Mouse (Mus musculus) cerebellum, postnatal 10 days (tissue): ENCODE results near the gene Alkbh8.
"Not testable (repeated sequence)": the region's sequence is repeated elsewhere in the genome, so short reads cannot be mapped to it uniquely, and the experiment has no call there.

ENCODE experiments used
- DNase-seq, 2 experiments: peaks; one replicate each; pipeline ENCODE4 v3.0.0; 2021; ENCODE audit warnings: mixed read lengths in 2 of 2

Gene Alkbh8

DNA sequence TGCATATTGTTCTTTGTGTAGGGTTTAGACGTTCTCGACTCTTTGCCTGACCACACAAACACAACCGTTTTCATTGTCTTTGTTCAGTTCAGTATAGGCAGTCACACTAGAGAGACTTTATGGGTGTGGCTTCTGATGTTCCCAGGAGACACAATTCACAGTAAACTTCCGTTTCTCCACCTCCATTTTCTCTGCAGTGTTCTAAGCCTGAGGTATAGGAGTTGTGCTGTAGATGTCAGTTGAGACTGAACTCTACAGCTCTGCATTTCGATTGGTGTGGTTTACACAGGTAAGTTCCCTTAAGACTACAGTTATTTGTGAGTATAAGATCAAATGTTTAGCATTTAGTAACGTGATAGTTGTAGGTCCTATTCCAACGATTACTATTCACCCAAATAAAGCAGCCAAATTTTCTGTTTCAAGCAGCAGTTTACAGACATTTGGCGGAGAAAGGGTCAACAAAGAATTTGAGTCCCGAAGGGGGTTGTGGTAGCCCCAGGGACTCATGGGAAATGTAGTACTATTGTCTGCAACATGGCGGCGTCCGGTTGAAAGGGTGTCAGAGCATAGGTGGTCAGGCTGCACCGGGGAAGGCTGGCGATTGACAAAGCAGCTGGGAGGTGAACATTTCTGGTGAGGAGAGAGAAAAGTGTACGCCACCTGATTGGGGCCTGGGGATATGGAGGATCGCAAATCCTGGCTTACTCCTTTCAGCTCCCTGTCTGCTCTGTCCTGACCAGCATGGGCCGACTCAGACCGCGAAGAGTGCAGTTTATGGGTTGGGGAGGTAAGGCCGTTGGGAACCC lies at the start of gene Alkbh8:
Alkbh8 (plus strand) TSS at position 179 of the 806 bp plus-strand sequence.
- peak; percentile 86 to 87 for DNase-seq

DNA sequence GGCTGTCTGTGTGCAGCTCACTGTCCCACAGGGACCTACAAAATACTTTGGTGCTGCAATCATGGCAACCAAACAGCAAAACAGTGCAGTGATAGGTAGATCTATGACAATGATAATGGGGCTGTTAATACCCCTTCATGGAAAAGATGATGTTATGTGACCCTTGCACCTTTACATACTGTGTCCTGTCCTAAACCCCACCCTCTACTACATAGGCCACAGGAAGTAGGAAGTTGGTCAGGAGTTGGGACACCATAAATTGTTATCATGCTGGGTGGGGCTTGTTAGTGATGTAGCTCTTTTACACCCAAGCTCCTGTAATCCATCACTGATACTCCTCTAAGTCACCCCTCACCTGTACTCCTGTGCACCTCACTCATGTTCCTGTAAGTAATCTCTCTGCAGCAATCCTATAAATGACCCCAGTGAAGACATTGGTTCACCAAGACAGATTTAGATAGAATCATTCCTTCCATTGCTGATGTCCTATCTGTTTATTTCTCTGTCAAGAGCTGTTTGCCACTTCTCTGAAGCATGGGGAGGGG lies 25.6 kb upstream of the Alkbh8 start:
- DNase-seq, result no peak

DNA sequence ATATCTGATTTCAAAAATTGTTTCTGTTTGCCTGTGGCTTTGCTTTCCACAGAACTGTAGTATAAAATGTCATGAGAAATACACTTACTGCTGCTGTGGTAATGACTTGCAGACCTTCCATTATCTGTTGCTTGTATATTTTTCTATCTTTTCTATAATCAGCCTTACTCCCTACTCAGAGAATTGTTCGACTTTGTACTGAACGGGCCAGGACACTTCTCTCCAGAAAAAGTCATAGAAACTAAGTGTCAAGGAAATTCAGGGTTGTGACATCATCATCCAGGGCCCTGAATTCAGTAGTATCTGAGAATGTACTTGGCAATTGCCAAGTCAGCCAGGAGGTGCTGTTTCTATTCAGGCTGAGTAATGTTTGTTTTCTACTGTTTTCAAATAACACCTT lies 24.9 kb upstream of the Alkbh8 start:
- no peak for DNase-seq

DNA sequence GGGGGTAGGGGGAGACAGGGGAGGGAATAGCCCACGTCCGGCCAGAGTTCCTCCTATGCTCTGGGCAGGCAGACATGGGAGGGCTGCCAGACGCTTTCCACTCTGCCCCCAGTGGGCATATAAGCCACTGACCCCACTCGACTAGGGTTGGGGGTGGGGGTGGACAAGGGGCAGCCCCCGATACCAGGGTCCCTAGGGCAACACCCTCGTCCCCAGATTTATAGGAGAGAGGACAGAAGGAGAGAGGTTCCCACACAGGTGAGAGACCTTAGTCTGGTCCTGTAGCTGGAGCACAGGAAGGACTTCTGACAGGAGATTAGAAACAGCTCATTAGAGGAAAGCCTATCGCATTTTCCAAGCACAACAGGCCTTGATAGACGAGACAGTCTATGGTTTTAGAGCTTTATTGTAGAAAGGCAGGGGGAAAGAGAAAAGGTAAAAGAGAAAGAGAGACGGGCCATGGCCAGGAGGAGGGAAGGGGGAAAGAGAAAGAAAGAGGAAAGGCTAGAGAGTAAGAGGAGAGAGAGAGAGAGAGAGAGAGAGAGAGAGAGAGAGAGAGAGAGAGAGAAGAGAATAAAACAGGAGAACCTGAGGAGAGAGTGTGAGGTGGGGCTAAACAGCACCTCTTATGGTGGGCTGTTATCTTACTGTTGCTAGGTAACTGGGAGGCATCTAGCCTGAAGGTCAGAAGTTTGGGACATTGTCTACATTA lies 7.4 kb upstream of the Alkbh8 start:
- DNase-seq, result not testable (repeated sequence)

DNA sequence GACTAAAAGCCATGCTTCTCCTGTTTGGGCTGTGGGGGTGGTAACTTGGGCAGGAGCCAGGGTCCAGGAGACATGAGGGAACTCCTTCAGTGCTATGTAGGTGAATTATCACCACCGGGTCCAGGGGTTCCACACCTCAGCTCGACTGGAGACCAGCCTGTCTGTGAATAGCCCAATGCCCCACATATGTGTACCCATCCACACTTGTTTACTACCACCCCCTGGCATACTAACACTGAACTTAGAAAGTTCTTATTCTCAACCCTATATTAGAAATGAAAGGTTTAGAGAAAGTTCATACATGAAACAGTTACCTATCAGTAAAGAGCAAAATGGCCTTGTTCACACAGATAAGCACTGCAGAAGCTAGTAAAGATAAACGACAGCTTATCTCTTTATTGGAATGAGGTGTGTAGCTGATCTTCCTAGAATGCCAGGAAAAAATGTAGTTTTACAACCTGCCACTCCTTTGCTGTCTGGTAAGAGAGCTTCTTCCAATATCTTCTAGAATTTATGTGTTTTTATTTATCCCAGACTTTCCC lies 6.8 kb upstream of the Alkbh8 start:
- DNase-seq, result no peak

DNA sequence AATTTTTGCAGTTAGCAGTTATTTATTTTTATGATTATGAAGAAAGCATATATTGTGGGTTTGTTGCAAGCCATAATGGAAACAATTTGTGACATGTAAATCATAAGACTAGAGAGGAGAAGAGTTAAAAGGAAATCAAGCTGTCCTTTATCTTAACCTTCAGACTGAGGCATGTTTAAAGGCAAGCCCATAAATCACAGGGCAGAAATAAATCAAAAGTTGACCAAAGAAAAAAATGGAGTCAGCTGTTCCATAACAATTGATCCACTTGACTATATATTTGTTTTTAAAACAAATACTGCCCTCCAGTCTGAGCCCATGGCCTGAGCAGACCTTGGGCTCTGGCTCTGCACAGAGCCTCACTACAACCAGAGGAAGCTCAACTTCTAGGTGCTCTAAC lies 4.6 kb upstream of the Alkbh8 start:
- DNase-seq, result no peak

DNA sequence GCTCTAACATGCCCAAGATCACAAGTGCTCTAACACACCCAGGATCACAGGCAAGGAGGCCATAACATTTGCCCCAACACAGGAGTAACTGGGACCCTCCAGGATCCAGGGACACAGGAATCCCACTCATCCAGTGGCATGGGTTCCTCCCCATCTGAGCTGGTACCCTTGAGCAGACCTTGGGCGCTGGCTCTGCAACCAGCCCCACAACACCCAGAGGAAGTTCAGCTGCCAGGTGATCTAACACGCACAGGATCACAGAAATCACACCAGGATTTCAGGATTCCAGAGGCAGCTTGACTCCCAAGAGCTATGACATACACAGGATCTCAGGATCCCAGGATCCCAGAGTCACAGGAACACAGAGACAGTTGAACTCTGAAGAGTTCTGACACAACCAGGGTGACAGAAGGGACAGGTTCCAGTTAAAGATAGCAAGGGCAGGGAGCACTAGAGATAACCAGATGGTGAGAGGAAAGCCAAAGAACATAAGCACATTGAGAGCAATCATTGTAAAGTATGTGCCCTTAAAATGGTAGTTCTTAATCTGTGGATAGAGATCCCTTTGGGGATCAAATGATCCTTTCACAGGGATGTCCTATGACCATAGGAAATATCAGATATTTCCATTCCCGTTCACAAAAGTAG lies 4.1 kb upstream of the Alkbh8 start:
- DNase-seq, result no peak

DNA sequence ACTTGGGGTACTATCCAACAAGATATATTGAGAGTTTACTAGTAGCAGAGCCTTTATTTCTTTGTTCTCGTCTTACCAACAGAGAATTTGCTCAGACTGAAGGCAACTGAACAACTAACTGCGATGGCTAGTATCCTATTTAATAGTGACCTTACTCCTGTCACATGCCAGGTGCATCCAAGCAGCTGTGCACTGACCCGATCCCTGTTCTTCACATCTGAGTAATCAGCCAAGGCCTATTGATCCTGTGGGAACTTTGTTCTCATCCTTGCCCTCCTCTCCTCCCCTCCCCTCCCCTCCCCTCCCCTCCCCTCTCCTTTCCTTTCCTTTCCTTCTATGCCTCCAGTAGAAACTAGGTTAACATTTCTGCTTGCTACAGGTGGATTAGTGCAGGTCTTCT lies 1.7 kb downstream of the Alkbh8 start:
- DNase-seq, result no peak

DNA sequence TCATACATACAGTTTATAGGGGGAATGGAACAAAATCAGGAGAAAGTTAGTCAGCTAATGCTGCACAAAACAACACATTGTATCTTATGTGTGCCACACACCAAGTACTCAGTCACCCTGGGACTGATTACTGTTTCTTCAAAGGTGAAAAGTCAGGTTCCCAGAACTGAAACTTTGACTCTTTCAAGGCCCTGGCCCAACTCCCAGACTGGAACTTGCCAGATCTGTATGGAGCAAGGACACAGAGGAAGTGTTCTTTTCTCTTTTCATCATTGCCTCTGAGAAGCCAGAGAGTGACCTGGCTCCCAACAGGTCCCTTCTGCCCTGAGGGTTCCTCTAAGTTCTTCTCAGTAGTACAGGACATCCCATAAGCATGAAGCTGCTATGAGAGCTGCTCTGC lies 10.2 kb downstream of the Alkbh8 start:
- no peak for DNase-seq

DNA sequence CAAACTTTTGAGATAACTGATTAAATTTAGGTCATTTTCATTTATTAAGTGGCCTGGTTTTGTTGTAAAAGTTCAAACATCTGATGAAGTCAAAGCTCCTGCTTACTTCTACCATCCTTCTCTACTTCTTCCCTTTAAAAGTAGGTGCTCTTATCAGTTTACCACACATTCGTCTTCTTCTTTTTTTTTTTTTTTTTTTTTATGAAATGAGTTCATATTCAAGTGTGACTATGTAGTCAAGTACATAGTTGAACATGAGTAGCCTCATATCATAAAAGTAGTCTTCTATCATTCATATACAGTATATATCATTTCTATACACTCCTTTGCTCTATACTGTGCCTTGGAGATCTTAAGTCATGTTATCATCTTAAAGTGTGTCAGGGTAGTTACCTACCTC lies 11.0 kb downstream of the Alkbh8 start:
- no peak for DNase-seq

DNA sequence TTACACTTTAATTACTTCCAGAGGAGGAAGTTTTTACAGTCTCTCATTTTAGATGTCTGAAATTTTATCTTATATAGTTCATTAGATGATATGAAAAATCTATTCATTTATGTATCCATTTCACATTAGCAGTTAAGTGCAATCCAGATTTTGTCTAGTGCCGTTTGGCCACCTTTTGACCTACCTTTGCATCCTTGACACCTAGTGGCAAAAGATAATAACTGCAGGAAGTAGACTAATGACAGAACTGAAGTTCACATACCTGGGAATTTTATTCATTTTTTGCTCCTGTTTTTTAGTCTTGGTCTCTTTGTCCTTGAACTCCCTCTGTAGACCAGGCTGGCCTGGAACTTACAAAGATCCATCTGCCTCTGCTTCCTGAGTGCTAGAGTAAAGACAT lies 15.1 kb downstream of the Alkbh8 start:
- DNase-seq, result no peak

DNA sequence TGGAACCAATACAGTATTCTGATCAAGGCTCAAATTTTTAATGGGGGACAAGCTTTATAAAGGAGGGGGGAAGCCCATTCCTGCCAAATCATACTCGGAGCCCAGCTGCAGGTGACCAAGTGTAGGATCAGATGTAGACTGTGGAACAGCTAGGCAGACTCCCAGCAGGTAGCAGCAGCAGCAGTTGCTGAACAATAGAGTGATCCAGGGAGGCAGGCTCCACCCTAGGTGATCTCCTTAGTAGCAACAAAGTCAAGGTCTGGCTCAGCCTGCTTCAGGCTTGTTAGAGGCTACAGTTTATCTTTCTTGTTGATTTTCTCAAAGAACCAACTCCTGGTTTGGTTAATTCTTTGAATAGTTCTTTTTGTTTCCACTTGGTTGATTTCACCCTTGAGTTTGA lies 41.4 kb downstream of the Alkbh8 start:
- DNase-seq, result not testable (repeated sequence)

DNA sequence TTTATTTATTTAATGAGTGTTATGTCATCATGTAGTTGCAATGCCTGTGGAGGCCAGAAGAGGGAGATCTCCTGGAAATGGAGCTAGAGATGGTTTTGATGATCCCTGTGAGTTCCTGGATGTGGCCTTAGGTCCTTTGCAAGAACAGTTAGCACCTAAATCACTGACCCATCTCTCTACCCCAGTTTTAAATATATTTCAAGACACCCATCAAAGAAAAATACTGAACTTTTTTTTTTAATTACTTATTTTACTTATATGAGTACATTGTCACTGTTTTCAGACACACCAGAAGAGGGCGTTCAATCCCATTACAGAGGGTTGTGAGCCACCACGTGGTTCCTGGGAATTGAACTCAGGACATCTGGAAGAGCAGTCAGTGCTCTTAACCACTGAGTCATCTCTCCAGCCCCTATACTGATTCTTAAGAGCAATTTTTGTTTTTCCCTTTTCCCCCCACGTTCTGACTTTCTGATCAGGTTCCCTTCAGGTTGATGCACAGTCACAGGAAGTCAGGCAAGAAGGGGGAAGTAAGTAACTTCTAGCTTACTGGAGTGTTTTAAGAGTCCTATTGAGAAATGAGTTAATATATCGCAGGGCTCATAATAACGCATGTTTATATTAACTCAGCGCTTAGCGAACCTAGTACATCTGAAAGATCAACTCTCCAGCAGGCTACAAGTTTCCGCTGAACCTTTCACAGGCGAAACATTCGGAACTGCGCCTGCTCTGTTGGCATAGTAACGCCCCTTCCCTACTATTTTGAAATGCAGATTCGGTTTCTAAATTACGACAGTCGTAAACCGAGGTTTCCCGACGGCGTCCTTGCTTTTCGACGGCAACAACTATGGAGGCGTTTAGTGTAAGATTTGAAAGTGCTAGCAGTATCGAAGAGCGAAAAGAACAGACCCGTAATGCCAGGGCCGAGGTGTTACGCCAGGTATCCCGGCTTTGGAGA lies 68.6 kb downstream of the Alkbh8 start, which contains the start of gene Cwf19l2:
Cwf19l2 (plus strand) TSS at position 342 of the 958 bp plus-strand sequence.
- DNase-seq, result peak; percentile 87

DNA sequence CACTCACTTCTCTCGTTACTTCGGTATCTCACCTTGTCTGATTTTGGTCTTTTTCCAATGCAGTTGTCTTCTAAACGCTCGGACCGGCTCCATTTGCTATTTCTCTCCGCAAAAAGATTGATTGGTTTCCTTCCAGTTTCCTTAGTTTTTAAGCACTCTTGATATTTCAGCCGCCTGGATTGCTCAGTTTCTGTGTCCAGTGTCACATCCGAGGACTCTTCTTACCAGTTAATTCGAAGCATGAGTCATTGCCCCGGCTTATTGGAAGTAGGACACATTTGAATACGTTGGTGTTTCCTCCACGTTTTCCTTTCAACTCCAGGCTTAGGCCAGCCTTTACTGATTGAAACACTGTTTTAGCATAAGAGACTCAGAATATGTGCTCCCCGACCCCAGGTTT lies 69.4 kb downstream of the Alkbh8 start:
- peak; percentile 10 to 34 for DNase-seq

DNA sequence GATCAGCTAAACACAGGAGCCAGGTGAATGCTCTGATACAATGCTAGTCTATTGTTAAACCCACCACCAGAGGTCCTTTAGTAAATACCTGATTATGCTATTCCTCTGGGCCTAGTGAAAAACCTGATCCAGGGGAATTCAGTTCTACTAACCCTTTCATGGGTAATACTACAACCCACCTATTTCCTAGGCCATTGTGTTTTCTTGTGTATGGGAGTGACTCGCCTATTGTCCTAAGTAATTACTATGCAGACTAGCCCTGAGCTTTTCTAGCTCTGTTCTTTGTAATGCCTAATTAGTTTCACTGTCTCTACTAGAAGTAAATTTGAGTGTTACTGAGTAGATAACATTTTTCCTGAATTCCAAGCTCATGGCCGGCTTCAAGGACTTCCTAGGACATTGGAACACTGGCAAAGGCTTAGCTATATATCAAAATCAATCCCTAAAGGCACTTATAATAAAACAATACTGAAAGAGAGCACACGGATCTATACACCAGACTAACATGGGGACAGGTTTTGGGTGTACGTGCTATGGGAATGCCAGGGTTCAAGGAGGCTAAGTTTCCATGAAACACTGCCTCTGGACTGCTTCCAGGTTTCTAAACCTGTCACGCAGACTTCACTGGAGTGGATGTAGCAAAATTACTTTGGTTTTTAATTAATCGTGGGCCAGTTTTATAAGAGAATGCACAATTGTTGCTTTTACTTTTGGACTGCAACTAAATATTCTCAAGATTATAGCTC lies 104.8 kb downstream of the Alkbh8 start:
- not testable (repeated sequence) for DNase-seq
